In the genomic region with DNA sequence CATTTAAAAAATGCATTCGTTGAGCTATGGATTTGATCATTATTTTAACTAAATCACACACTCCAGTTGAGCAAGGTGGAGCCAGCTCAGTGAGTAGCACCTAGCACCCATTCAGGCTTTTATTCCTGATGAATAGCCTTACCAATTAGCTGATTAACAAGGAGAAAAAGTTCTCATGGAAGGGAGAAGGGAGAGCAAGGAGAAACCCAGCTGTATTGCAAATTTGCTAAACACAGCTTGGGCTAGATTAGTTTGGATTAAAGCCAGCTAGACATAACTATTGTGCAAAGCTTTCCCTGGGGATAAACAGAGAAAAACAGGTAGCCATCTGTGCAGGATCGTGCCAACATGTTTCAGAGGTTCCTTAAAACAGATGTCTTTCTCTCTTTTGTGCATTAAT, we compare ENCODE assay signal across 25 mouse cellular contexts. TPM values are rescaled to one million over a fixed set of nuclear protein-coding genes. Genes with fewer than 3 reads are reported as not detected.
DNase-seq lines count a peak whose midpoint lies in the region; ATAC-seq and TF ChIP-seq lines count a peak whose summit lies in the region.
"Had no signal": no experiment of that assay in that cellular context is flagged by ENCODE, and none has a peak within 500 bp of the region (broad histone marks: within the 10 kb centered on the region; RNA-seq: fewer than 3 reads in every experiment).

No protein-coding gene starts in this region.

- H3K27ac ChIP-seq in forebrain, embryonic 11.5 days (ENCODE audit: low read depth, low read length), result no peak overlapping the region
- no peak overlapping the region for H3K27ac ChIP-seq in forebrain, embryonic 10.5 days
- H3K27ac ChIP-seq in midbrain, embryonic 12.5 days (replicated peaks), result no peak overlapping the region
- no peak overlapping the region for H3K27ac ChIP-seq in midbrain, embryonic 16.5 days (ENCODE audit: low read length)
- H3K27ac ChIP-seq in forebrain, embryonic 16.5 days (ENCODE audit: low read length), result no peak overlapping the region
- H3K27ac ChIP-seq: embryonic facial prominence, embryonic 12.5 days; heart, embryonic 10.5 days; kidney, postnatal 0 days; limb, embryonic 15.5 days; liver, embryonic 14.5 days; neural tube, embryonic 12.5 days had no signal

- H3K9ac ChIP-seq in forebrain, embryonic 11.5 days (ENCODE audit: low read length), result no peak overlapping the region
- H3K9ac ChIP-seq in midbrain, embryonic 12.5 days (replicated peaks), result no peak overlapping the region
- no peak overlapping the region for H3K9ac ChIP-seq in midbrain, embryonic 16.5 days (ENCODE audit: low read depth, low read length)
- no peak overlapping the region for H3K9ac ChIP-seq in forebrain, embryonic 16.5 days (replicated peaks; ENCODE audit: low read depth, low read length)
- H3K9ac ChIP-seq: embryonic facial prominence, embryonic 12.5 days; limb, embryonic 15.5 days; liver, embryonic 14.5 days; lung, embryonic 14.5 days; neural tube, embryonic 12.5 days had no signal

- no peaks in the 10 kb centered on the region for H3K9me3 ChIP-seq in forebrain, embryonic 11.5 days (ENCODE audit: control insufficient read depth, low read length)
- no peaks in the 10 kb centered on the region for H3K9me3 ChIP-seq in forebrain, embryonic 10.5 days
- H3K9me3 ChIP-seq in midbrain, embryonic 12.5 days, result no peaks in the 10 kb centered on the region
- peaks cover 3% of the 10 kb centered on the region; the same call in 1 of the 2 replicates for H3K9me3 ChIP-seq in midbrain, embryonic 16.5 days (replicated peaks; ENCODE audit: control insufficient read depth, low read length, poor library complexity, severe bottlenecking)
- no peaks in the 10 kb centered on the region for H3K9me3 ChIP-seq in forebrain, embryonic 16.5 days (ENCODE audit: control insufficient read depth, low read length)
- H3K9me3 ChIP-seq: embryonic facial prominence, embryonic 12.5 days; G1E; heart, embryonic 10.5 days; limb, embryonic 15.5 days; neural tube, embryonic 12.5 days had no signal

- peak; percentile 80 for ATAC-seq in forebrain, embryonic 11.5 days (replicated peaks; ENCODE audit: low FRiP score)
- peak; percentile 34; the same call in 1 of the 2 replicates for ATAC-seq in midbrain, embryonic 12.5 days (ENCODE audit: low FRiP score, low read depth)
- ATAC-seq in midbrain, embryonic 16.5 days, result no peak
- ATAC-seq in forebrain, embryonic 16.5 days, result peak; percentile 52
- ATAC-seq in megakaryocyte, adult 5-6 weeks (ENCODE audit: poor library complexity, severe bottlenecking), result no peak
- ATAC-seq: inflammation-experienced regulatory T-cells, adult 6 months had no signal

- no peak for TF ChIP-seq CTCF in brain, embryonic 14.5 days (IDR thresholded peaks at IDR 0.05; ENCODE audit: borderline replicate concordance, extremely low read depth, insufficient read depth, insufficient read length)

- WGBS in forebrain, embryonic 11.5 days, result 31% methylated on average over 2 of the region's 2 CpGs
- 39% methylated on average over 2 of the region's 2 CpGs for WGBS in forebrain, embryonic 10.5 days
- 49% methylated on average over 2 of the region's 2 CpGs for WGBS in midbrain, embryonic 12.5 days
- 52% methylated on average over 2 of the region's 2 CpGs for WGBS in midbrain, embryonic 16.5 days
- WGBS in forebrain, embryonic 16.5 days, result 10% methylated on average over 2 of the region's 2 CpGs

- no peak for TF ChIP-seq POLR2A in brain, embryonic 14.5 days (IDR thresholded peaks at IDR 0.05; ENCODE audit: borderline replicate concordance, extremely low read depth, insufficient read depth, insufficient read length, poor library complexity, severe bottlenecking)

- H3K4me3 ChIP-seq in forebrain, embryonic 11.5 days (ENCODE audit: low read depth, low read length), result no peak overlapping the region
- H3K4me3 ChIP-seq in forebrain, embryonic 10.5 days, result no peak overlapping the region
- H3K4me3 ChIP-seq in midbrain, embryonic 12.5 days, result no peak overlapping the region
- H3K4me3 ChIP-seq in midbrain, embryonic 16.5 days (ENCODE audit: low read depth, low read length), result no peak overlapping the region
- H3K4me3 ChIP-seq in forebrain, embryonic 16.5 days (replicated peaks; ENCODE audit: low read length), result no peak overlapping the region
- H3K4me3 ChIP-seq: embryonic facial prominence, embryonic 12.5 days; heart, embryonic 10.5 days; limb, embryonic 15.5 days; neural tube, embryonic 12.5 days had no signal

- DNase-seq in forebrain, embryonic 11.5 days (ENCODE audit: low spot score), result no peak
- no peak for DNase-seq in forebrain, embryonic 10.5 days (ENCODE audit: extremely low spot score, low spot score)
- DNase-seq in brain, embryonic 14.5 days (ENCODE audit: low read depth), result peak; percentile 86
- no peak for DNase-seq in right cerebral cortex, postnatal 10 days (ENCODE audit: low spot score in 2 of 2)
- DNase-seq: adrenal gland, adult 8-10 months; cerebellum, adult 9-11 months; heart, postnatal 4 days; kidney, adult 18-20 months; layer of hippocampus, adult 9-11 months; lung, embryonic 14.5 days; thymus, adult 2 months; thymus, postnatal 4 days had no signal

- no peak overlapping the region for H3K4me2 ChIP-seq in forebrain, embryonic 11.5 days (ENCODE audit: low read depth, low read length, severe bottlenecking)
- H3K4me2 ChIP-seq in midbrain, embryonic 12.5 days (replicated peaks), result no peak overlapping the region
- H3K4me2 ChIP-seq in midbrain, embryonic 16.5 days (ENCODE audit: low read length), result no peak overlapping the region
- no peak overlapping the region for H3K4me2 ChIP-seq in forebrain, embryonic 16.5 days (ENCODE audit: low read length)
- H3K4me2 ChIP-seq: embryonic facial prominence, embryonic 12.5 days; limb, embryonic 15.5 days; lung, embryonic 14.5 days; neural tube, embryonic 12.5 days had no signal

- H3K27me3 ChIP-seq in forebrain, embryonic 11.5 days (ENCODE audit: control insufficient read depth, insufficient read depth, low read length), result no peaks in the 10 kb centered on the region
- no peaks in the 10 kb centered on the region for H3K27me3 ChIP-seq in forebrain, embryonic 10.5 days (ENCODE audit: poor library complexity, severe bottlenecking)
- H3K27me3 ChIP-seq in midbrain, embryonic 12.5 days, result no peaks in the 10 kb centered on the region
- H3K27me3 ChIP-seq in midbrain, embryonic 16.5 days (ENCODE audit: control insufficient read depth, insufficient read depth, low read depth, low read length), result no peaks in the 10 kb centered on the region
- no peaks in the 10 kb centered on the region for H3K27me3 ChIP-seq in forebrain, embryonic 16.5 days (replicated peaks; ENCODE audit: control insufficient read depth, insufficient read depth, low read length)
- H3K27me3 ChIP-seq: CH12.LX; embryonic facial prominence, embryonic 12.5 days; limb, embryonic 15.5 days; neural tube, embryonic 12.5 days had no signal

- no peaks in the 10 kb centered on the region for H3K4me1 ChIP-seq in forebrain, embryonic 11.5 days (replicated peaks; ENCODE audit: control insufficient read depth, insufficient read depth, low read length)
- H3K4me1 ChIP-seq in forebrain, embryonic 10.5 days, result peaks cover 7% of the 10 kb centered on the region; the same call in 1 of the 2 replicates
- H3K4me1 ChIP-seq in midbrain, embryonic 12.5 days, result no peaks in the 10 kb centered on the region
- H3K4me1 ChIP-seq in midbrain, embryonic 16.5 days (ENCODE audit: control insufficient read depth, insufficient read depth, low read length), result no peaks in the 10 kb centered on the region
- peaks cover 3% of the 10 kb centered on the region; the same call in 1 of the 2 replicates for H3K4me1 ChIP-seq in forebrain, embryonic 16.5 days (replicated peaks; ENCODE audit: control insufficient read depth, insufficient read depth, low read length)
- H3K4me1 ChIP-seq: embryonic facial prominence, embryonic 12.5 days; heart, embryonic 10.5 days; limb, embryonic 15.5 days; neural tube, embryonic 12.5 days had no signal

- H3K36me3 ChIP-seq in forebrain, embryonic 11.5 days (ENCODE audit: control insufficient read depth, insufficient read depth, low read length), result no peaks in the 10 kb centered on the region
- H3K36me3 ChIP-seq in forebrain, embryonic 10.5 days (replicated peaks), result no peaks in the 10 kb centered on the region
- H3K36me3 ChIP-seq in midbrain, embryonic 12.5 days, result no peaks in the 10 kb centered on the region
- no peaks in the 10 kb centered on the region for H3K36me3 ChIP-seq in midbrain, embryonic 16.5 days (ENCODE audit: control insufficient read depth, insufficient read depth, low read length)
- no peaks in the 10 kb centered on the region for H3K36me3 ChIP-seq in forebrain, embryonic 16.5 days (ENCODE audit: control insufficient read depth, insufficient read depth)
- H3K36me3 ChIP-seq: embryonic facial prominence, embryonic 12.5 days; G1E; heart, embryonic 10.5 days; limb, embryonic 15.5 days; neural tube, embryonic 12.5 days had no signal

RNA-seq across cellular contexts. Expression of gene Aga, which starts 22.5 kb away (rescaled TPM):
- 13.6 and 17.0 TPM in 2 replicates for polyA plus RNA-seq in forebrain, embryonic 11.5 days (2014; fragmentation: Nextera tagmentation; extraction: Ambion mirVana)
- polyA plus RNA-seq in forebrain, embryonic 10.5 days (2016; fragmentation: Nextera tagmentation; extraction: Ambion mirVana), result 14.5 and 16.3 TPM in 2 replicates
- 17.6 and 18.9 TPM in 2 replicates for polyA plus RNA-seq in midbrain, embryonic 12.5 days (2016; fragmentation: Nextera tagmentation; extraction: Ambion mirVana)
- 13.3 and 15.3 TPM in 2 replicates for polyA plus RNA-seq in midbrain, embryonic 16.5 days (2015; fragmentation: Nextera tagmentation; extraction: Ambion mirVana)
- 2.3 and 5.8 TPM in 2 replicates for polyA plus RNA-seq in brain, embryonic 14.5 days (2012; rRNA removed)
- polyA plus RNA-seq in forebrain, embryonic 16.5 days (2015; fragmentation: Nextera tagmentation; extraction: Ambion mirVana), result 9.8 and 12.1 TPM in 2 replicates
- 17.7 and 23.1 TPM in 2 replicates for total RNA-seq in megakaryocyte, adult 5-6 weeks (2015)
- 23.1 and 25.4 TPM in 2 replicates for total RNA-seq in megakaryocyte, adult 5-6 weeks (2017)

Comparison
In these comparisons a context has a peak if more than half of its experiments do, and no peak if none do; other contexts are left out.
1. ATAC-seq: peak in forebrain, embryonic 11.5 days (single experiment), midbrain, embryonic 12.5 days (single experiment) and forebrain, embryonic 16.5 days (single experiment); none in midbrain, embryonic 16.5 days (single experiment) and megakaryocyte, adult 5-6 weeks (single experiment).